Mouse (Mus musculus): ENCODE results near the gene Foxs1. TPM values are rescaled to one million over a fixed set of nuclear protein-coding genes. Genes with fewer than 3 reads are reported as not detected.

The Foxs1 gene
- total RNA-seq (2022): 1 to 10 TPM; 2.0 to 3.5 (median 2.2) TPM

DNA sequence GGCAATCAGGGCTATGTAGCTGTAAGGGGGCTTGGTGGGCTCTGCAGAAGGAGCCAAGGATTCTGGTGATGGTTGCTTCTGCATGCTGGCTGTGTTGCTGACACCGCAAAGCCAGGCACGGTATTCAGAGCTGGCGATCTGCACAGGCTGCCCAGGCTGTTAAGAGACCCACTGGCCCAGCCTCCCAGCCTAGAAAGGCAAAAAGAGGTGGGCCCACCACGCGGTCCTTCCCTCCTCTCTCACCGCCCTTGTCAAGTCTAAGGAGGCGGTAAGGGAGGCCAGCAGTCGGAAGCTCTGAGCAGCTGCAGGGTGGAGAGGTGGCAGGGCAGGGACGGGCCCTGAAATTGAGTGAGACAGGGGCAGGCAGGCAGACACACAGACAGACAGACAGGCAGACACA lies at the start of gene Foxs1:
Gene Foxs1 (minus strand): TSS at position 161 of the 400 bp plus-strand sequence.
- DNase-seq: no peak

DNA sequence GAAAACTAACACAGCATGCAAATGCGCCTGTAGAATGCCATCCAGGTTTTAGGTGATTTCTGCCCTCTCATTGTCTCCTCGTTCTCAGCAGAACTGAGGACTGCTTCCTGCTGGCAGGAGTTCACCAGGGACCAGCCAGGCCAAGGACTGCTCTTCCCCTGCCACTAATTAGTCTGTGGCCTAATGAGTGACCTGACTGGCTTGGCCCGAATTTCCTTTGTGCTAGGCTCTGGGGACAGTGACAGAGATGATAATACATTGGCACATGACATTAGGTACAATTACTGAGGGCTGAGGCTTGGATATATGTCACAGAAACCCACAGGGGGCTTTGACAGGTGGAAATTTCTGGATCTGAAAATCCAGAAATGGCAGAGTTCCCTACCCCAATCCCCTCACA lies 44.0 kb upstream of the Foxs1 start:
- no peak for DNase-seq

DNA sequence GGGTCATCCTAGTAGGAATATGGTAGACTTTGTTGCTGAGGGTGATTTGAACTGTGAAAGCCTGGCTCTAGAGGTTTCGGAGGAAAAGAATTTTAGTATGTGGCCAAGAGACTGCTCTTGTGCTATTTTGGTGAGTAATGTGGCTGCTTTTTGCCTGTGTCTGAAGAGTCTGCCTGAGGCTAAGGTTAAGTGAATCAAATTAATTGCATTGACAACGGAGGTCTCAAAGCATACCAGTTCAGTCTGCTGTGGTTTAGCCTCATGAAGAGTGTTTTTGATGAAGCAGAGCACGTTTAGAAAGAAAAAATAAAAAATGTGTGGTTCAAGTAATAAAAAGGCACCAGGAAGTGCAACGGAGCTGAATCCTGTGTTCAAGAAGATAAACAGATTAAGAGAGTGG lies 32.5 kb upstream of the Foxs1 start:
- DNase-seq: no peak

DNA sequence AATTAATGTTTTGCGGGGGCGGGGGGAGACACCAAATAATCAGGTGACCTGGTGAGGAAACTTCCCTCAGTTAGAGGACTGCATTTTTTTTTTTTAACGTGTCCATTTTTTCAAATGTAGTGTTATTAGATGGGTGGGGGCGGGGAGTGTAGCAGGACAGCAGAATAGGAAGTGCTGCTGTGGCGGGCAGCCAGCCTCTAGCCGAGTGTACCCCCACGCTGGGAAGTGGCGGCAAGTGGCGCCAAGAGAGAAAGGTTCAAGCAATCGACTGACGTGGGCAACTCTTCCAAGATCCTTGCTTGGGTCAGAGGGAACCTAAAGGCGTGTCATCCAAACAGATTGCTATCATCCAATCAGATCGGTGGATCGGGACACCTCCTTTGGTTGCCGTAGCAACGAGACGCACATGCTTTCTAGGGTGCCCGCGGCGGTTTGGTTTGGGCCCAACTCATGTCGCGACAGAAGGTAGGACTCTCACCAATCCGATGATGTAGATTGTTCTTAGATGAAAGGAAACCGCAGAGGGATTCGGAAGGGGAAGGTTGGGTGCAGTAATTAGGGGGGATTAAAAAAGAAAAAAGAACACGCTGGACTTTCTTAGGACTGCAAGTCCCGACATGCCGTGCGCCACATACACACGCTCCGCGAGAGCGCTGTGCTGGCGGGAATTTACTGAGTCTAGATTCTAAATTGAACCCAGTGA lies 29.2 kb upstream of the Foxs1 start, which contains the start of gene Ttll9:
Gene Ttll9 (plus strand): TSS at position 395 of the 703 bp plus-strand sequence.
- DNase-seq: peak; percentile 75

DNA sequence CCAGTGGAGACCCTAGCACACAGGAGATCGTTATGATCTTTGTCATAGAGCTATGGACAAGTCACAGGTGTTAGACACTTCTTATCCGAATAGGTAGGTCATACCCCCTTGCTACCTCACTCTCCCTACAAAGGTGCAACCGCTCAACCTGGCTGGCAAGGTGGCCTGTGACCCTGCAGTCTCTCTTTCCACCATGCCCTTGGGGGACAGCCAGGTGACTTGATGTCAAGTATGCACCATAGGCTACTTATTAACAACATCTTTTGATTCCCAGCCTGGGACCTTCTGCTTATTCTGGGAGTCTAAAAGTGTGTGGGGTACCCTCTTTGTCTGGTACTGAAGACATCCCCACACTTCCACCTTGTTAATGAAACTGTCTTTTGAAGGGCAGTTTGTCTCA lies 25.1 kb upstream of the Foxs1 start:
- DNase-seq: no peak

DNA sequence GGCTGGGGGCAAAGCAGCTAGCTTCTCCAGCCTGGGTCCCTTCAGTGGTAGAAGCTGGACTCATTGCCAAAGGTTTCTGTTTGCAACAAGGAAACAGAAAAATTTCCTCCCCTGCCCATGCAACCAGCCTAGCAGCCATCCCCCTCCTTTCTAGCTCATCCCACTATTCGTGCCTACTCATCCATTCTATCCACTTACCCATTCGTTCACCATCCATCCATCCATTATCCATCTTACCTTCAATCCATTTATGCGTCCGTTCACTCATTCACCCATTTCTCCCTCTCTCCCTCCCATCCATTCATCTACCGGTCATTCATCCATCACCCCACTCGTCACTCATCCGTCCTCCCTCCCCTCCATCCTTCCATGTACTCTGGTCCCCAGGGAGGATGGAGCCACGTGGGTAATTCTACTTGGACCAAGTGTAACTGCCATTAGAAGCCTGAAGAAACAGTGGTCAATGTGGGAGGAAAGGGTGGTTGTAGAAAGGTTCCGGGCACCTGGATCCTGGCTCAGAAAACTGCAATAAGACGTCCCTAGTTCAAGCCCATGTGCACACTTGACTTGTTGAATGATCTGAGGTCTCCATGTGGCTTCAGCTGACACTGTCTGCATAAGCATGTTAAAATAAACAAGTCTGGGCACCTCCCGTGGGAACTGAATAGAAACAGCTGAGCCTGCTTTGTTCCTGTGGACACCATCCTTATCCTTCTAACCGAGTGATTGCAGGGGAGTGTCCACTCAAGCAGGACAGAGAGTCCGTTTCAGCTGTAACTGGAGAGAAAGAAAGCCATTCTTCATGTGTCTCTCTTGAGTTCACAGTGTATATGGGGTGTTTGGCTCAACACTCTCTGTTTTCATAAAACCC lies 19.1 kb upstream of the Foxs1 start:
- DNase-seq: no peak

DNA sequence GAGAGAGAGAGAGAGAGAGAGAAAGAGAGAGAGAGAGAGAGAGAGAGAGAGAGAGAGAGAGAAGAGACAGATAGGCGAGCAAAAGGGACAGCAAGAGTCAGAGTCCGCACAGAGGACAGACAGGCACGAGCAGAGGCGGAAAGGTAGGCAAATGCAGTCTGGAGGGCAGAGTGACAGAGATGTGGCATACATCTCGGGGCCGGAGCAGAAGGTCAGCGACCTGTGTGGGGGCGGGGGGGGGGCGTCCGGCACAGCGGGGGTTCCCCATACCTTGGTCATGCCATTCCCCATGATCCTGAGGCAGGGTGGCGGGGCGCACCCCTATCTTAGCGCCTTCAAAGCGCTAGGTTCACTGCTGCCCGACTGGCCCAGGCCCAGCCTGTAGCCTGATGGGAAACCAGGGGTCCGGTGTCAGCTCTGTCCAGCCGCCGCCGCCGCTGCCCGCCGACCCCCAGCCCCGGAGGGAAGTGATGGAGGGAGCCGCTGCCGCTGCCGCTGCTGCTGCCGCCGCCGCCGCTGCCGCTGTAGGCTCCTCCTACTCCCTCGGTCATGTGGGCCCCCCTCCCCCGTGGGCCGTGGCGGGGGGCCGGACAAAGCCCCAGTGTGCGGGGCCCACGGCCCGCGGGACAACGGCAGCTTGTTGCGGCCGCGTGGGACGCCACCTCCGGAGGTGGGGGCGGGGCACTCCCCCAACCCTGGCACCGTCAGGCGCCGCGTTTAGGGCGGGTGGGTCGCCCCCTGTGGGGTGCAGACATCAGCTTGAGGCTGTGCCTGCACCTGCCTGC lies 18.2 kb upstream of the Foxs1 start, which contains the start of gene Dusp15:
Gene Dusp15 (minus strand): TSS at position 634 of the 785 bp plus-strand sequence.
- no peak for DNase-seq

DNA sequence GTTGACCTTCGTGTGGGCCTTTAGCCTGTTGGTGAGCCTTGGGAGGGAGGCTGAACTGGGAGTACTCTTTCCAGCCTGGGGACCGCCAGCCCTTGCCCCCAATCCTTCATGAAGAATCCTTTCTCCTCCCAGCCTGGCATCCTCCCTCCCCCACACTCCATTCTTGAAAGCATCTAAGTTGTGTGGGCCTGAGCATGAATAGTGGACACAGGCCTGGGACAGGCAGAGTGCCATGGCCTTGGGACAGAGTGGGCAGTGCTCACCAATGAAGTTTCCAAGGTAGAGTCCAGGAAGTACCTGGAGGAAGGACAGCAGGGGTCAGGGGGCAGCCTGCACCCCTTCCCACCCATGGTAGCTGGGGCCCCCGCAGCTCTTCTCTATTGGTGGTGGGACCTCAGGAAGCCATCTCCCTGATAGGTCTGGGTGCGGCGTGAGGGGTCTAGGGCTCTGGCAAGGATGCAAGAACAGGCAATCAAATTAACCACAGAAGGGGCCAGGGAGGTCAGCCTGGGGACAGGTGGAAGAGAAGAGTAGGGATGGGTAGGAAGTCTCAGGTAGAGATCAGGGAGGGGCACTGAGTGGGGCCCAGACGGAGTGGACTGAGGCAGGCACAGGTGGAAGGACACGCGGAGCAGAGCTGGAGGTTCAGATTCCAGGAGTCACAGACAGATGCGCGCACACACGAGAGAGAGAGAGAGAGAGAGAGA lies 17.5 kb upstream of the Foxs1 start:
- DNase-seq: no peak

DNA sequence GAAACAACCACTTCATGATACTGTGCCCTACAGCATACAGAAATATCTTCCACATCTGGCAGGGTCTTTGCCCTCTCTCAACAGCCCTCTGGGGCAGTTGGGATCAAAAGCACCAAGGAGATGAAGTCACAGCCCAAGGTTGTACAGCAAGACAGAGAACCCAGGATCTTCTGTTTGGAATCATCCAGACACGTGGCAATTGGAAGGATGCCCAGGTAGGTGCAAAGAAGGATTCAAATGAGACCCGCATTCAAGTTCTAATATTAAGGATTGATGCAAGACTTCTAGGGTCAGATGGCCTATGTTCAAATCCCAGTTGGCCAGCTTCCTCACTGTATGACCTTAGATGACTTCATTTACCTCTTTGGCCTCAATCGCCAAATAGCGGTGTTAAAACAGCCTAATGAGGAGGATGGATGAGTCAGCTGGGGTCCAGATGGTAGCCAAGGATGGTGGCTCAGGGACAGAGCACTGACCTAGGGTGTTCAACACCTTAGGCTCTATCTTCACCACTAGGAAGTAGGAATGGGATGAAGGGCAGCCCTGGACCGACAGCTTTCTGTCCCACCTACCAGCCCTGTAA lies 15.5 kb upstream of the Foxs1 start:
- DNase-seq: no peak

DNA sequence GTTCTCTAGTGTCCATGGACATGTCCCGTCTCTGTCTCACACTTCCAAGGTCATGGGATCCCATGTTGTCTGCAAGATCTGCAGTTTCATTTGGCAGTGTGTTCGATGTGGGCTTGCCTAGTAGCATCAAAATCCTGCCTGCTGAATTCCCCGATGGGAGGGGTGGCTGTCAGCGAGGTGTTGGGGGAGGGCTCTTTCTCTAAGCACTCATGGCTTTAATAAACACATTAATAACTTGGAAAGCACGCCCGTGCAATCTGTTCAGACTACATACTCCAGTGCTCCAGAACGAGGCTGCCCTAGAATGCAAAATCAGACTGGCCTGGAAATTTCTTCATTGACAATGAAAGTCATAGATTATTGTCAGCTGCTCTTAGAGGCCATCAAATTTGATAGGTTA lies 14.1 kb upstream of the Foxs1 start:
- DNase-seq: no peak

DNA sequence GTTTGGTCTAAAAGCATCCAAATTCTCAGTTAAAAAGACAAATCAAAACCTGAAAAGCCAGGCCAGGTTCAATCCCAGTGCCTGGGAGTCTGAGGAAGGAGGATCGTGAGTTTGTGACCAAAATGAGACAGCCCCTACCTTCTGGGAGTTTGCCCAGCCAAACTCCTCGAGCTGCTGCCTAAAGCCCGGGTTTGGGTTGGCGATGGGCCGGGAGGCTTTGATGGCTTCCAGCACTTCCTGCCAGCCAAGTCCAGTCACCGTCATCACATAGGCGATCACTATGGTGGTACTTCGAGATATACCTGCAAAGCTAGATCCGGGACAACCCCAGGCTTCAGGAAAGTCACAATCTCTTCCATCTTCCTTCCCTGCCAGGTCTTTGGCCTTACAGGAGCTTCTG lies 11.0 kb upstream of the Foxs1 start:
- DNase-seq: no peak

DNA sequence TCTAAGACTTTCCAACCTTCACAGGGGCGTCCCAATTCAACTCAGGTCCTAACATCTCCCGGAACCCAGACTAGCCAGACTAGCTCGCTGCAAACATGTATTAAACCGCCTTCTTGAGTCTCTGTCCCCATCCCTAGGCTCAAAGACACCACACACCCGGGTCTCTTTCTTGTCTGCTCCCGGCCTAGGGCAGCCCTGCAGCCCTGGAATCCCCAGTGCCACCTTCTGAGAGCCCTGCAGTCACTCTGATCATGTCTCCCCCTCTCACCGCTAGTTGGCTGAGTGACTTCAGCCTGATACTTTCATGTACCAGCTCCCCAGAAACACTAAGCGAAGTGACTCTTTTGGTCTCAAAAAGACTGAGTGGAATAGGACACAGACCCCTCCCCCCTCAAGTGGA lies 10.6 kb upstream of the Foxs1 start:
- no peak for DNase-seq

DNA sequence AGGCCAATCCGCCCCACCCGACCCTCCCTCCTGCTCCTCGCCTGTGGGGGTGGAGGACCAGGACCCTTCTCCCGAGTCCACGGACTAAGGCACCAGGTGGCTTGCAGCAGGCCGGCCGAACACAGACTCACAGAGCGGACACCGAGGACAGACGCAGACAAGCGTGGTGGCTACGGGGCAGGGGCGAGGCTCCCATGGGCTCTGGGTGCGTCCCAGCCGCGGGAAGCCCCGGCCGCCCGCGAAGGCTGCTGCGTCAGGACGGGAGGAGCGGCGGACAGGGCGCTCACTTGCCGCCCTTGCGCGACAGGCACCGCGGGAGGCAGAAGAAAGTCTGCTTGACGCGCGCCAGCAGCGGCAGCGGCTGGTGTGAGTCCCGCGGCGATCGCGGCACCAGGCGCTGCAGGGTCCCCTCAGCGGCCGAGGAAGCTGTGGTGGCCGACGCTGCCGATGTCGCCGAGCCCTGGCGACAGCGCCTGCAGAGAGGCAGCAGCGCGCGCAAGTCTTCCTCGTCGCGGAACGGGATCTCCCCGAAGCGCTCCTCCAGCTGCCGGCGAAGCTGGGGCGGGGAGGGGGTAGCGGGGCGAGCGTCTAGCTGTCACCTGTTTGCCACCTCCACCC lies 10.0 kb upstream of the Foxs1 start:
- DNase-seq: no peak

DNA sequence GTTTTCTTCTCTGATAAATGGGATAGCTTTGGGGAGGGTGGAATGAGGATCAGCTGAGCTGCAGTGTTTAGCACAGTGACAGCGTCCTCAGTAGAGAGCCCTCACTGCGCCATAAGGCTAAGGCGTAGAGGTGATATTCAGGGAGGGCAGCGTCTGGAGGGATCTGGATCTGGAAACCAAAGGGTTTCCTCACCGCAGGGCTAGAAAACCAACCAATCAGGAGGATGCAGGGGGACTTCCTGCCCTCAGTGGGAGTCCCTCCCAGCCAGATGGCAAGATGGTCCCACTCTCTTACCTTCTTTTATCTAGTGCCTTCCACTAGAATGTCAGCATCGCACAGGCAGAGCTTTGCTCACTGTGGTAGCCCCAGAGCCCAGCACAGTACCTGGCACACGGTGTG lies 8.8 kb upstream of the Foxs1 start:
- no peak for DNase-seq

DNA sequence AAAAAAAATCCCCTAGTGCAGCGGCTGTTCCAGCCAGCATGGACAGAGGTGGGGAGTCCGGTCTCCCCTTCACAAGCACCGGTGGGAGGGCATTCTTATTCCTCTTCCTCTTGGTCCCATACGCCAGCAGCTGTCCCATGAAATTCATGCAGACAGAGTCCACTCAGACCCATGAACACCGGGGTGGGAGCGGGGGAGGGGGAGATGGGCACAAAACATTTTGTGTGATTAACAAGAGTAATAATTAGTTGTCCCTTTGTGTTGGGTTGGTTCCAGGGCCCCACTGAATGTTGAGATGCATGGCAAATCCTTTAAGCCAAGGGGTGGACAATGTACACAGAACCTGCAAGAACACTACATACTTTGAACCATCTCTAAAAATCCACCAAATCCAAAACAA lies 8.1 kb upstream of the Foxs1 start:
- DNase-seq: no peak

DNA sequence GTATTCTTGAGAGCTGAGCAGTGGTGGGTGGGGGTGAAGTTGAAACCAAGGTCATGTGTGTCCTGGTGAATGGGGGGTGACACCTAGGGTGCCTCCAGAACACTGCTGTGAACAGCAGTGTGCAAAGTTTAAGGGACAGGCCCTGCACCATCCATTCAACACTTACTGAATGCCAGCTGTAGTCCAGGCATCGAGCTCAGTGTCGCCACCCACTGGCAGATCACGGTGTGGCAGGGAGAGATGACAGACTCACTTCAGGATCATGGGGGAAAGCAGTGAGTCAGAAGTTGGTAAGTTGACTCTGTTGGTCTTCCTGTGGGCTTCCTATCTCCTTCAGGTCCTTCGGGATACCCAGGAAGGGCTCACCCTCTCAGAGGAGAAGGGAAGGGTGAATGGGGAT lies 6.8 kb upstream of the Foxs1 start:
- no peak for DNase-seq

DNA sequence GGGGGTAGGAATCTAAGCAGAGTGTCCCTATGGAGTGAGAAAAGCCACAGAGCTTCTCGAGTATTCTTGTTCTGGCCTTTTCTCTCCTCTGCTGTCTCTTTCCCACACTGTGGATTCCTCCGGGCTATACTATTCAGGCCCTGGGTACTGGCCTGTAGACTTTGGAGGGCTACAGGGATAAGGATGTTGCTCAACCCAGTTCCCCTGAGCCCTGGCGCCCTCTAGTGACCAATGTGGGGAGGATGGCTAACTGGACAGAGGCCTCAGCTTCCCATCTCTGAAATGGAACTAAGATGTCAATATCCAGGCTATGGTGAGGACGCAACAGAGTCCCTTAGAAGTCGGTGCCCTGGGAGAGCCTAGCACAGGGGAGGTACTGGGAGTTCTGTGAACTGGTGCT lies 606 bp upstream of the Foxs1 start:
- DNase-seq: no peak

DNA sequence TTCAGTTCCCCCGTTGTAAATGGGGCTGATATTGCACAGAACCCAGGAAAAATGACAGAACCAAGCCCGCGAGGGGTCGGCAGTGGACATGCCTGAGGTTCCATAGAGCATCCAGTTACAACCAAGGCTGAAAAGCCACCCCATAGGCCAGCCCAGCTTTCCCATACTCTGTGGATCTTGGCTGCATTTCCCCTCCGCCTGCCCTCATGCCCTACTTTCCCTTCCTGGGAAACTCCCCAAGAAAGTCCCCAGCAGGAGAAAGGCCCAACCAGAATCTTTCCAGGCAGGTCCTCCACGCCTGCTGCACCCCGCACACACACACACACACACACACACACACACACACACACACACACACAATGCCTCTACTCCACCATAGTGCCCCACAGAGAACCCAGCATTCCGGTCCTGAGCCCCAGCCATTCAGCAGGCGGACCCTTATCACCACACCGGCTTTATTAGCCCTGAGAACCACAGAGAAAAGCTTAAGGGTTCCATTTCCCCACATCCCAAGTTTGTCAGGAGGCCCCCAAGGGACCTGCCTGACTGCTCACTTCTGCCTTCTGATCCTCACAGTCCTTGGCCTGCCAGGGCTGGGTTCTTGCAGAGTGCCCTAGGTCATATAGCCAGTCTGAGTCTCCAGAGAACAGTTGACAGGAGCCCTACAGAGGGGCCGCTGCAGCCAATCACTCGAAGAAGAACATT lies 1.4 kb downstream of the Foxs1 start:
- no peak for DNase-seq

DNA sequence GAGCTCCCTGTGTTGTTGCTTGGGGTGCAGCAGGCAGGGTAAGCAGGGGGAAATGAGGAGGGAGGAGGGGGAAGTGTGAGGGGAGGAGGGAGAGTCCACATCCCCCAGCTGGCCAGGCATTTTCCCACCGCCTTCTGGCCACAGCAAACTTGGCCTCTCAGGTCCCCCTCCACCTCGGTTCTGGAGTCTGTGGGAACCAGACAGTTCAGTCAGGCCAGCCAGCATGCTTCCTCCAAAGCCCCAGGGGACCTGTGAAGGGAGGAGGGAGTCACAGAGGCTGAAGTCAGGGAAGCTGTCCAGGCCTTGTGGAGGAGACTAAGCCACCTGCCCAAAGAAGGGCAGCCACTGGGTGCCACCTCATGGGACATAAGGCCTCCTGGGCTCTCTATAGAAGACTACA lies 2.7 kb downstream of the Foxs1 start:
- DNase-seq: no peak

DNA sequence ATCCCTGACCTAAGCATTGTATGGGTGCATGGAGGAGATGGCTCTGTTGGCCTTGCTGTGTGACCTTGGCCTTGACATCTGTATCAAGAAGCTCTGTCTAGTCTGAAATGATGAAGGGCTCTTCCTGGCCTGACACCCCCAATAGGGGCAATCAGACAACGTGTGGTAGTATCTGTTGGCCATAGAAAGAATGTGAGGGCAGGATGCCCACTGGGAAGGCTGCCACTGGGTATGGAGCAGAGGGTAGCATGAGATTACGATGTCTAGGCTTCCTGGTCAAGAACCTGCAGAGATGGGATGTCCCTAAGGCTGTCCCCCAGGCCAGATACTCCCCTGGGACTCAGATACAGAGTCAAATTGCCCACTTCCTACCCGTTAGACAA lies 4.0 kb downstream of the Foxs1 start:
- DNase-seq: no peak
